Mouse (Mus musculus) kidney, adult 9 months (tissue): Measurements from ENCODE around the gene Esp6.
"Not testable (repeated sequence)": the region's sequence is repeated elsewhere in the genome, so short reads cannot be mapped to it uniquely, and the experiment has no call there.

Source experiments
- DNase-seq: peaks from one replicate; pipeline ENCODE4 v3.0.0; 2022

The Esp6 gene

DNA sequence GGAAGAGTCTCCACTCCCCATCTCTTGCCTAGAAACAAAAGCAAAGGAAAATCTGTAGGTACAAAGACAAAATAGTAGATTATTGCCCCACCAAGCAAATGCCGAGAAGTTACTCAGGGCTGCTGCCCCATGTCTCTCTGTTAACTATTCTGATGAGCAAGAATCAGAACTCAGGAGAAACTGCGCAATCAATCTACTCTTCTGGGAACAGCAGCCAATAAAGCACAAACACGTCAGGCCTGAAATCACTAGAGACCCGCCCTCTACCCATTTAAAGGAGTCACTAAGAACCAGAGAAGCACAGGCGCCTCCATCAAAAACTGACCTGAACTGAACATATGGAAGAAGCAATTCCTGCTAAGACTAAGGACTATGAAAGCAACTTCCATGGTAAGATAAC, at the start of gene Esp6:
Gene Esp6 (plus strand): TSS at position 301 of the 400 bp plus-strand sequence.
- DNase-seq = no peak

GRCm38 (mm10) chr17:40519818-40520217, 41.5 kb upstream of the Esp6 start, which contains the start of gene Esp8:
Gene Esp8, plus strand, starts transcription at chr17:40520022.
- DNase-seq = no peak

- DNase-seq = no peak
Measured at GRCm38 (mm10) chr17:40529813-40530212, 31.5 kb upstream of the Esp6 start.

- DNase-seq = no peak
Measured at GRCm38 (mm10) chr17:40531147-40531546, 30.2 kb upstream of the Esp6 start.

- DNase-seq = not testable (repeated sequence)
Measured at GRCm38 (mm10) chr17:40547005-40547404, 14.3 kb upstream of the Esp6 start.

- no peak for DNase-seq
Measured at GRCm38 (mm10) chr17:40553470-40553869, 7.8 kb upstream of the Esp6 start.

DNA sequence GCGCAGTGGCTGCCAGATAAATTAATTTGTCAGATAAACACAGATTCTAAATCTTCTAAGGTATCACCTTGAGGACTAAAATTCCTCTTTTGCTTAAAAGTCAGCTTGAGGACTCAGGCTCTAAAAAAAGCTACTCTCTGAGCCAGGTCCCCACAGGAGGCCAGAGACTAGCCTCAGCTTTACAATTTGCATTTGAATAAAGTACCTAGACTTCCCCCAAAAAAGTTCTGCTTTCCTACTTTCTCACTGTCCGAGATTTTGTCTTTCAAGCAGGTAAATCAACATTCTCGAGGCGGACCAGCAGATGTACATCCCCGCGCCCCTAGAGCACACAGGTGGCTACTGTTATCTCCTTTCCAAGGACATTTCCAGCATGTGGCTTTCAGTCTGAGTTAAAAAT, 22.6 kb downstream of the Esp6 start:
- DNase-seq = not testable (repeated sequence)

GRCm38 (mm10) chr17:40591297-40591696, 30.0 kb downstream of the Esp6 start:
- DNase-seq = no peak

DNA sequence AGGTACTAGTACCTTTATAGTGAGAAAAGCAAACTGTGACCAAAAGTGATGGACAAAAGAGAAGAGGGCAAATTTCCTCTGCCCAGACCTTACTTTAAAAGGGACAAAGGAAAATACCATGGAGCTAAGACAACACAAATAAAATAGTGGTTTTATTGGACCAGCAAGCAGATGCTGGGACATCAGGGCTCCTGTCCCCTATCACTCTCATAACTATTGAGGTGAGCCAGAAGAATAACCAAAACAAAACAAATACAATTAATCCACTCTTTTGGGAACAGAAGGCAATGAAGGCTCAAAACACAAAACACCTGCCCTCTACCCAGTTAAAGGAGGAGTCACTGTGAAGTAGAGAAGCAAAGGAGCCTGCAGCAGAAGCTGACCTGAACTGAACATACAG, 37.0 kb downstream of the Esp6 start, which contains the start of gene Esp4:
Gene Esp4 (plus strand): TSS at position 301 of the 400 bp plus-strand sequence.
- no peak for DNase-seq
